Mouse (Mus musculus): ENCODE results near the gene Mtnr1b. TPM values are rescaled to one million over a fixed set of nuclear protein-coding genes. Genes with fewer than 3 reads are reported as not detected.

Gene Mtnr1b
- not detected in 2 replicates for polyA plus RNA-seq (2021; fragmentation: Nextera tagmentation)
- long read RNA-seq, experiment 1: 0 reads
- long read RNA-seq, experiment 2: 0 reads

GRCm38 (mm10) chr9:15874506-15875160 is at the start of gene Mtnr1b:
Mtnr1b (minus strand) TSS chr9:15874556.

Other genes with a start within 250 kb of the Mtnr1b start
- 0.23 TPM in 1 of 2 replicates, not detected in the other for gene Deup1, start 246.6 kb downstream of the Mtnr1b start, polyA plus RNA-seq (2021; fragmentation: Nextera tagmentation)
- gene Slc36a4, start 164.8 kb downstream of the Mtnr1b start, polyA plus RNA-seq (2021; fragmentation: Nextera tagmentation): 19.3 and 19.8 TPM in 2 replicates